Mouse (Mus musculus) small intestine, adult 10 weeks (tissue): ENCODE results near the gene Adra2c. TPM values are rescaled to one million over a fixed set of nuclear protein-coding genes. Genes with fewer than 3 reads are reported as not detected.

Experiments
- polyA plus RNA-seq: library from polyadenylated mRNA; stranded (reverse); fragments of 350-450 nt; fragmentation: Illumina TruSeq; extraction: RNeasy Lipid Tissue Mini Kit (QIAGEN cat#74804); gene quantifications from one replicate; pipeline ENCODE4 v1.2.3, GENCODE M21; 2014; ENCODE audit warnings: low replicate concordance

Gene Adra2c
- polyA plus RNA-seq = not detected

DNA sequence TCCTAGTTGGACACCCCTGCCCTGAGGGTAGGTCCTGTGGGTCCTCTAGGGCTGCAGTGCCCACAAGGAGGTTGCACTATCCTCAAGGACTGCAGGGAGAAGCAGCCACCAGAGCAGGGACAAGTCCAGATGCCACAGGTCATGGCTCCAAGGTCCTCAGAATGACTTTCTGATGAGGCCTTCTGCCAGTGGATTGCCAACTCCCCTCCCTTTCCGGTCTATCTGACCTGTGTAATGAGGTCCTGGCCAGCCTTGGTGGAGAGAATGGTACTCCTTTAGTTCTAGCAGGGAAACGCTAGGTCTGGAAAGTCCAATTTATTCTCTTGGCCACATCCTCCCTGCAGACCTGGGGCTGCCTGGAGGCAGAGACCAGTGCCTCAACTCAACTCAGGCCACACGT, at the start of gene Adra2c:
Gene Adra2c, plus strand, starts transcription at position 301 of the 400 bp plus-strand sequence.

Other genes starting within 250 kb of the Adra2c start
- 0.67 TPM for gene Hgfac, start 236.8 kb upstream of the Adra2c start, polyA plus RNA-seq
- gene Dok7, start 221.6 kb upstream of the Adra2c start, polyA plus RNA-seq = not detected
- 2.3 TPM for gene Lrpap1, start 172.6 kb upstream of the Adra2c start, polyA plus RNA-seq
- not detected for gene Hmx1, start 110.8 kb downstream of the Adra2c start, polyA plus RNA-seq
- gene Cpz, start 247.4 kb downstream of the Adra2c start, polyA plus RNA-seq = not detected